Mouse (Mus musculus): ENCODE measurements around the gene Evi5.

DNA sequence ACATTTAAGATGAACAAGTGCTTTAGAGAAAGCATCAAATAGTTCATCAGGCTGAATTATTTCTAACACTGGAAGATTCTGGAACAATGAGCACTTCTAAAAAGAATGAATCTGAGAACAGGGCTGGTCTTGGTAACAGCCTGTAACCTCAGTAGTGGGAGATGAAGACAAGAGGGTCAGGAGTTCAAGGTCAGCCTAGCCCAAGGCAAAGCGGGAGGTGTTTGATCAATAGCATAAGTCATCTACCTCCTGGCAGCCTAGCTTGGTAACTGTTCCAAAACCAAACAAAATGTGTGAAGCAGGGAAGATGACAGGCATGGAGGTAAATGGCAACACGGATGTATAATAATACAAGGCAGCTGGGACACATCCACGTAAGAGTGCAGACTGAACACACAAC, 10.9 kb downstream of the Evi5 start:
- TF ChIP-seq CTCF (IDR thresholded peaks at IDR 0.05; ENCODE audit: extremely low read depth, insufficient read depth, insufficient read length, insufficient replicate concordance) (no peak), POLR2A (IDR thresholded peaks at IDR 0.05; ENCODE audit: low read depth, low read length) (no peak)
